In genomic region chr11:67554276-67554675, GRCm38 (mm10) we compare ENCODE assay signal across 25 mouse cellular contexts.
DNase-seq lines count a peak whose midpoint lies in the region; ATAC-seq and TF ChIP-seq lines count a peak whose summit lies in the region.
"Had no signal": no experiment of that assay in that cellular context is flagged by ENCODE, and none has a peak within 500 bp of the region (broad histone marks: within the 10 kb centered on the region; RNA-seq: fewer than 3 reads in every experiment).

No protein-coding gene starts in this region.

- intact Hi-C loops in left cerebral cortex, adult 2 months (cut with DNase I), result loop anchor here (5.0 kb wide), 1 partner anchor 43 kb away; no protein-coding TSS in a partner anchor

- H3K27me3 ChIP-seq in forebrain, embryonic 14.5 days (replicated peaks; ENCODE audit: control insufficient read depth, insufficient read depth, low read length), result no peaks in the 10 kb centered on the region
- no peaks in the 10 kb centered on the region for H3K27me3 ChIP-seq in forebrain, embryonic 13.5 days
- H3K27me3 ChIP-seq: embryonic facial prominence, embryonic 13.5 days; hindbrain, embryonic 15.5 days; limb, embryonic 13.5 days; liver, embryonic 13.5 days; midbrain, embryonic 12.5 days had no signal

- no peak overlapping the region for H3K9ac ChIP-seq in forebrain, embryonic 14.5 days (ENCODE audit: low read length)
- no peak overlapping the region for H3K9ac ChIP-seq in forebrain, embryonic 13.5 days
- H3K9ac ChIP-seq: embryonic facial prominence, embryonic 13.5 days; hindbrain, embryonic 15.5 days; limb, embryonic 13.5 days; liver, embryonic 13.5 days; midbrain, embryonic 12.5 days had no signal

- H3K36me3 ChIP-seq in forebrain, embryonic 14.5 days (ENCODE audit: control insufficient read depth, insufficient read depth, low read length), result no peaks in the 10 kb centered on the region
- H3K36me3 ChIP-seq in forebrain, embryonic 13.5 days (ENCODE audit: poor library complexity, severe bottlenecking), result no peaks in the 10 kb centered on the region
- H3K36me3 ChIP-seq: embryonic facial prominence, embryonic 13.5 days; hindbrain, embryonic 15.5 days; limb, embryonic 13.5 days; liver, embryonic 13.5 days; midbrain, embryonic 12.5 days had no signal

- ATAC-seq in forebrain, embryonic 14.5 days, result no peak
- no peak for ATAC-seq in forebrain, embryonic 13.5 days
- ATAC-seq: forebrain, embryonic 16.5 days; Patski had no signal

- no peak overlapping the region for H3K4me3 ChIP-seq in forebrain, embryonic 14.5 days (ENCODE audit: low read depth, low read length)
- no peak overlapping the region for H3K4me3 ChIP-seq in forebrain, embryonic 13.5 days
- H3K4me3 ChIP-seq in left cerebral cortex, adult 2 months, result no peak overlapping the region
- H3K4me3 ChIP-seq: embryonic facial prominence, embryonic 13.5 days; hindbrain, embryonic 15.5 days; limb, embryonic 13.5 days; liver, embryonic 13.5 days; midbrain, embryonic 12.5 days had no signal

- H3K4me2 ChIP-seq in forebrain, embryonic 14.5 days (ENCODE audit: low read length), result no peak overlapping the region
- no peak overlapping the region for H3K4me2 ChIP-seq in forebrain, embryonic 13.5 days
- H3K4me2 ChIP-seq: embryonic facial prominence, embryonic 13.5 days; heart, embryonic 11.5 days; hindbrain, embryonic 15.5 days; limb, embryonic 13.5 days; liver, embryonic 13.5 days; midbrain, embryonic 12.5 days had no signal

- no peaks in the 10 kb centered on the region for H3K9me3 ChIP-seq in forebrain, embryonic 14.5 days (replicated peaks; ENCODE audit: control insufficient read depth, low read length)
- no peaks in the 10 kb centered on the region for H3K9me3 ChIP-seq in forebrain, embryonic 13.5 days (replicated peaks)
- H3K9me3 ChIP-seq: embryonic facial prominence, embryonic 13.5 days; hindbrain, embryonic 15.5 days; limb, embryonic 13.5 days; liver, embryonic 13.5 days; midbrain, embryonic 12.5 days had no signal

- WGBS in forebrain, embryonic 14.5 days, result 92% methylated on average over 6 of the region's 6 CpGs
- 88% methylated on average over 6 of the region's 6 CpGs for WGBS in forebrain, embryonic 13.5 days

- peak; percentile 23 for DNase-seq in forebrain, embryonic 14.5 days (ENCODE audit: low spot score)
- peak; percentile 55 to 65 for DNase-seq in layer of hippocampus, adult 18-20 months (ENCODE audit: low spot score in 2 of 2)
- no peak for DNase-seq in layer of hippocampus, adult 9-11 months
- peak; percentile 61 for DNase-seq in NIH3T3 (ENCODE audit: low read depth)
- peak in 1 of 2 experiments; percentile 50 for DNase-seq in left cerebral cortex, adult 2 months (ENCODE audit: extremely low spot score in 1 of 2, low spot score in 2 of 2)
- no peak for DNase-seq in embryo, embryonic 9.5 days (ENCODE audit: extremely low spot score)
- no peak for DNase-seq in liver
- DNase-seq: cerebellum, adult 2 months; gastrocnemius, postnatal 10 days; heart, adult 11 months; kidney, adult 2 months; liver, embryonic 13.5 days; lung, adult 2 months; lung, postnatal 14 days; thymus, adult 2 months; thymus, postnatal 4 days had no signal

- no peak overlapping the region for H3K27ac ChIP-seq in forebrain, embryonic 14.5 days (ENCODE audit: low read depth, low read length)
- H3K27ac ChIP-seq in forebrain, embryonic 13.5 days, result no peak overlapping the region
- H3K27ac ChIP-seq in left cerebral cortex, adult 2 months, result 0 out of 2 replicates have a peak overlapping the region, but pooled peaks have one; percentile 28
- H3K27ac ChIP-seq: embryonic facial prominence, embryonic 13.5 days; hindbrain, embryonic 15.5 days; kidney, postnatal 0 days; limb, embryonic 13.5 days; liver, embryonic 13.5 days; midbrain, embryonic 12.5 days had no signal

- no peaks in the 10 kb centered on the region for H3K4me1 ChIP-seq in forebrain, embryonic 14.5 days (ENCODE audit: control insufficient read depth, insufficient read depth, low read length)
- H3K4me1 ChIP-seq in forebrain, embryonic 13.5 days, result peaks cover 12% of the 10 kb centered on the region; the same call in 1 of the 2 replicates

- TF ChIP-seq CTCF in left cerebral cortex, adult 2 months (IDR thresholded peaks at IDR 0.05), result no peak

Comparison
In these comparisons a context has a peak if more than half of its experiments do, and no peak if none do; other contexts are left out.
1. DNase-seq: peak in forebrain, embryonic 14.5 days (single experiment), layer of hippocampus, adult 18-20 months (2 of 2) and NIH3T3 (single experiment); none in layer of hippocampus, adult 9-11 months (single experiment), embryo, embryonic 9.5 days (single experiment) and liver (single experiment).